Mouse (Mus musculus) retina, postnatal 1 day (tissue): ENCODE measurements around the gene Nrip3.

Experiments used
- DNase-seq: peaks from one replicate; pipeline ENCODE4 v3.0.0-alpha.2; 2012

The Nrip3 gene

GRCm38 (mm10) chr7:109767575-109768350, 14.1 kb downstream of the Nrip3 start:
- DNase-seq = no peak

GRCm38 (mm10) chr7:109764009-109764408, 17.8 kb downstream of the Nrip3 start:
- no peak for DNase-seq

DNA sequence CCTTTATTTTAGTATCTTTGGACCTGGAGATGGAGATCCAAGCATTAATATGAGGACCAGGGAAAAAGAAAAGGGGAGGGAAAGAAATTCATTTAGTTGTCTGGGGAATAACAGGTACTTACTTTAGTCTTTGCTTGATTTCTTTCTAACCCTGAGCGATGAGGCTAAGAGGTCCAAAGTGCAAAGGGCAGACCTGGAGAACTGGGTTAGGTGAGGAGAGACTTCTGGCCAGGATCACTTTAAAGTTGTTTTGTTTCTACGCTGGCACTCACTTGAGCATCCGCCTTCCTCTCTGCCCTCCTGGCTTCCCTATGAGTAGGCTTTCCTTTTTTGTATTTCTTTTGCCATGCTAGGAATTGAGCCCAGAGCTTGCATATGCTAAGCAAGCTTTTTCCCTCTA, 25.5 kb downstream of the Nrip3 start:
- no peak for DNase-seq

DNA sequence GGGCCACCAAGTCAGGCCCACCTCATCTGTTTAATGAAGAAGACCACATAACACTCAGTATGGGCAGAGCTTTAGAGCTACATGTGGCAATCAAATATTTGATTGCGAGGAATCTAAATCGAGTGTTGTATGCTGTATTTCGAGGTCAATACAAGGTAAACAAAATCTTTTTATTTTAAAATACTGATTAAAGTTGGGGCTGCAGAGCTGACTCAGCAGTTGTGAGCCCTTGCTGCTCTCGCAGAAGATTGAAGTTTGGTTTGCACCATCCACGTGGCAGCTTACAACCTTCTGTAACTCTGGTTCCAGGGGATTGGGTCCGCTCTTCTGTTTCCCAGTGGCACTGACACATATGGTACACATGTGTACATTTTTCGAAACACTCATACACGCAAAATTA, 27.8 kb downstream of the Nrip3 start:
- no peak for DNase-seq

DNA sequence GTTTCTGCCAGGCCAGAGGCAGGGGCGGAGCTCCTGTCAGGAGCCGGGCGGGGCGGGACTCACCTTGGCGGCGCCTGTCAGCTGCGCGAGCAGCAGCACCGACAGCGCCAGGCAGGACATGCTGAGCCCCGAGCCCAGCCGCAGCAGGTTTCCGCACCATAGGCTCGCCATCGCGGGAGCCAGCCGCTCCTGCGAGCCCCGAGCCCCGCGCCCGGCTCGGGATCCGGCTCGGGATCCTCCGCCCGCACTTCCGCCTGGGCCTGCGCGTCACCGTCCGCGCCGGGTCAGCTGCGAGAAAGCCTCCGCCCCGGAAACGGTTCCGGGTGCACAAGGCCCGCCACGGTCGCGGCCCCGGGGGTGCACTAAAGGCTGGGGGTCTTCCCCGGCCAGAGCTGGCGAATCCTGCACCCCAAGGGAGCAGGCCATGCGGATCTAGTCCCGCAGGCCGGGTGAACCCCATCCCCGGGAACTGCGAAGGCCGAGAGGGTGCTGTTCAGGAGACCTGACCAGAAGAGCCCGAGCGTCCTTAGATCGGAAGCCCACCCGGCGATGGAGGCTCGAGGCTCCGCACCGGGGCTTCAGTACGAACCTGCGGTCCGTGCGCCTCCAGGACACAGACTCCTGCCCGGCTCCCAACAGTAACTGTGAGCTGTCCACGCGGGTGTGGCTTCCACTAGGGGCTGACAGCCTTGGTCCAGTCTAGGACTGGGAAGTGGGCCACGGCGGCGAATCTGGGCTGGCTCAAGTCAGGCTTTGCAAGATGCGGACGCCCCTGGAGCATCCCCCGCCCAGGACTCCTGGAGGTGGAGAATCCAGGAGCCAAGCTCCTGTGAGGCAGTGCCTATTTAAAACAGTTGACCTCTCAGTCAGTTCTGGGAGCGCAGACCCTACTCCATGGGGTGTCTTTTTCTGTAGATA, 29.6 kb downstream of the Nrip3 start, which contains the start of gene Tmem9b:
Gene Tmem9b (minus strand): TSS at position 868 of the 918 bp plus-strand sequence.
- DNase-seq = peak; percentile 87

DNA sequence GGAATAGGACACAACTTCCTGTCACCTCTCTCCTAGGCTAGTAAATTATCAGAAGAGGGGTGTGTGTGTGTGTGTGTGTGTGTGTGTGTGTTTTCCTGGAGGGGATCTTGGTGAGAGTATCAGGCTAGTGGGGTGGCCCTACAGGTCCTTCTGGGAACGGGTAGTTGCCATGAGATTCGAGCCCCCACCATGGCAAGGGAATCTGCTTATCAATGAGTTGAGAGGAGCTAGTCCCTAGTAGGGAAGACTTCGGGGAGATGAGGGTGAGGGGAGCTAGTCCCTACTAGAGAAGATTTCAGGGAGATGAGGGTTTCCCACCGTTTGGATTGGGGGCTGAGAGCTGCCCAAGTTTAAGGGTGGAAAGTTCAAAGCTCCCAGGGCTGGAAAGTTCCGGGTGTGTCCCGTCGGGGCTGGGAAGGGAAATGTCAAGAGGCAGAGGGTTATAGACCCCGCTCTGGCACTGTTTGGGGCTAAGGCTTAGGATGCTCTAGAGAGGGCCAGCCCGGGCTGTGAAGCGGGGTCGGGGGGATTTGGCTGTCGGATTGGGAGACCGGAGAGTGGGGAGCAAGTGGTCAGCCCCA, 30.3 kb downstream of the Nrip3 start:
- no peak for DNase-seq

DNA sequence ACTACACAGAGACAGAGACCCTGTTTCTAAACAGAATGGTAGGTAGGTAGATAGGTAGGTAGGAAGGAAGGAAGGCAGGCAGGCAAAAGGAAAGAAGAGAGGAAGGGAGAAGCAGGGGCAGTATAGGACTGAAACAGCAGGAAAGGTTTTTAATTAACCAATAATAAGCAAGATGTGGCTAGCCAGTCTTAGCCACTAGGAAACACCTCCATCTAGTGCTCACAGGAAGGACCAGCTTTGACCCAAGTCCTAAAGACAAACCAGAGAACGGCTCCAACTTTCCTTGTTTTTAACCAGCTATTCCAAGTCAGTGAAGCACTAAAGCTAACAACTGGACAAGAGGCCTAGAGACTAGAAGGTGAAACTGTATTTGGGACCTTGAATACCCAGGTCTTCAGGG, 34.1 kb downstream of the Nrip3 start:
- DNase-seq = no peak

DNA sequence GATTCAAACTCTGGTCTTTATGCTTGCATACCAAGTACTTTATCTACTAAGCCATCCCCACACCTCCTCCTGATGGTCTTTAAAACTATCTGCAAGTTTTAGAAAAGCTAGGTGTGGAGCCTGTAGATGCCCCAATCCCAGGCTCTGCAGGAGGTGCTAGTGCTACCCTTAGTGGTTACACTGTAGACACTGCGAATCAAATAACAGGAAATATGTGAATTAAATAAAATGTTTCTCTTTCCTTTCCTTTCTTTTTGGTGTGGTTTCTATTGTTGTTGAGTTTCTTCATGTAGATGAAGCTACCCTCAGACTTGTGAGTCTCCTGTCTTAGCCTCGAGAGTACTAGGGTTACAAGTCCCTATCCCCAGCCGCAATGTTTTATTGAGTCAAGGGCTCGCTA, 40.1 kb downstream of the Nrip3 start:
- no peak for DNase-seq

- no peak for DNase-seq
Measured at GRCm38 (mm10) chr7:109741060-109741459, 40.8 kb downstream of the Nrip3 start.

DNA sequence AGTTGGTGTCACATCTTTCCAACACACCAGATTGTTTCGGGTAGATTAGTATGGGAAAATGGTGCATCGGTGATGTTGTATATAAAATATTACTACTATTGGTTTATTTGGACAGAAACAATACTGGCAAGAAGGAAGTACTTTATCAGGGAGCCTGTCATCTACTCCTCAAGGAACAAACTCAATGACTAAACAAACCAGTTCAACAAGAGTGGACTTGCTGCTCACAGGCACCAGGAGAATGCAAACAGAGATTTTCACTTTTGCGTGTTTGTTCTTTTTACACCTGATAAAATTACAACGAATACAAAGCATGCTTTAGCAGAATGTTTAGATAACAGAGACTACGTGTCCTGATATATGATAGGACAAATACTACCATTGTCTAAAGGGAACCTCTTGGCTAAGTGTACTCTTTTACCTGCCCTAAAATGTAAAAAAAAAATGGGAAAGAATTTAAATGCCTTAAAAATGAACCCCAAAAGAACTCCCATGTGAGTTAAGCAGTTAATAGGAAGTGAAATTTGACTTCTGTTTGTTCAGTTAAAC, 41.9 kb downstream of the Nrip3 start:
- DNase-seq = no peak

GRCm38 (mm10) chr7:109734806-109735205, 47.0 kb downstream of the Nrip3 start:
- DNase-seq = no peak

GRCm38 (mm10) chr7:109731626-109732025, 50.2 kb downstream of the Nrip3 start, which contains the start of gene Ascl3:
TSS of gene Ascl3 (minus strand) at chr7:109731726.
- no peak for DNase-seq

DNA sequence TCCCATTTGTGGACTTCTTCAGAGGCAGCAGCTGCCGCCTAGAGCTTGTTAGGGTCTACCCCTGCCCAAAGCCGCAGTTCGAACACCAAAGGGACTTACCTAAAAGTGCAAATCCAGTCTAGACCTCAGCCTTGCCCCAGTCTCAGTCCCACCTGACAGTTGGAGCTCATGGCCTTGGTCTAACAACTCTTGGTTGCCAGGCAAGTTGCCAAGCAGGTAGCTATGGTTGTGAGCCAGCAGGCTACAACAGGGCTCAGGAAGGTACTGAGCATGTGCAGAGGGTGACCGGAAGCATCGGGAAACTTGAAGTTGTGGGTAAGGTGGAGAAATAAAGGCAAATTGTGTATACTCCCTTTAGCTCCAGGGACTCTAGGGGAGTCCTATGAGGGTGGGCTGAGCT, 58.1 kb downstream of the Nrip3 start, which contains the start of gene BC051019:
Gene BC051019 (minus strand): TSS at position 154 of the 400 bp plus-strand sequence.
- DNase-seq = no peak

- no peak for DNase-seq
Measured at GRCm38 (mm10) chr7:109723114-109723513, 58.7 kb downstream of the Nrip3 start.

DNA sequence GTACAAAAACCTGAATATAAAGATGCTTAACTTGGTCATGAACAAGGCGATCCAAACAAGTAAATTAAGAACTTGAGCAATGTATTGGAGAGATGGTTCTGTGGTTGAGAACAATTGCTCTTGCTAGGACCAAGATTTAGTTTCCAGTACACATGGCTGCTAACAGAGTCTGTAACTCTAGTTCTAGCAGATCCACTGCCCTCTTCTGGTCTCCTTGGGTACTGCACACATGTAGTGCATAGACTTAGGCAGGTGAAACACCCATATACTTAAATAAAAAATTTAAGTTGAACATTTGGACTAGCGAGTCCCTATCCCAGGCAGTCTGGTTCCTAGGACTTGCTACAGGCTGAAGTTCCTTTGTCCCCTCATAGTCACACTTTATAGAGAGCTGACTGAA, 59.2 kb downstream of the Nrip3 start:
- DNase-seq = peak; percentile 26

- peak; percentile 50 for DNase-seq
Measured at GRCm38 (mm10) chr7:109719286-109719685, 62.5 kb downstream of the Nrip3 start.

GRCm38 (mm10) chr7:109713434-109713982, 68.3 kb downstream of the Nrip3 start:
- no peak for DNase-seq

DNA sequence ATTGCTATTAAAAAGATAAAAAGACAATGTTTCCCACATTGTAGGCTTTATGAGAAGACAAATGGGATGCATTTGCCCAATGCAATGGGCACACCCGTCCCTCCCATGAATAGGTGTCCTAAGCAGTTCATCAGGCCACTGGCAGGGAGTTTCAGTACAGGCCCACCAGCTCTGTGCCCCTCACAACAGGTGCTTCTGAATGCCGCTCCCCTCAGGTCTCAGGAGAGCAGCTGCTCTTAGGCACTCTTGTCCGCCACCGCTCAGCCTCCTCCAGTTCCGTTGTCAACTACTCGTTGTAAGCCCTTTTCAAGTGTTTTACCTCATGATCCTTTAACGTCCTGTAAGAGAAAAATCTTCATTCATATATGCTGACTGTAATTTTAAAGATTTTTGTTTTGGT, 69.6 kb downstream of the Nrip3 start:
- DNase-seq = no peak

- no peak for DNase-seq
Measured at GRCm38 (mm10) chr7:109710069-109710468, 71.8 kb downstream of the Nrip3 start.

DNA sequence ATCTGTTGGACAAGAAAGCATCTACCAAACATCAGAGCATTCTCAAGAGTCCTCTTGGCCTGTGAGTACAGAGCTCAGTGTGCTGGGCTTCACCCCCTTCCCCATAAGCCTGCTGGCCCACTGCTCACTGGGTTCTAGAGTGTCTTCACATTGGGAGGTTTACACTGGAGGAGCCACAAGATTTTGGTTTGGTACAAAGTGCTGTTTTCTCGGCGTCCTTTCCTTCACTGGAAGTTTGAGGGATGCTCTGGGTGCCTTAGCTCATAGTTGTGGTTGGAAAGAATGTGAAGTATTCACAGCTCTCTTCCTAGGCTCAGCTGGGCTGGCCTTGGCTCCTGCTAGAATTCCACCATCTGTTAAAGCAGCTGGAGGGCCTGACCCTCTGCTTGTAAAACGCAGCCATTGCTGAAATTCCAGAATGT, 72.9 kb downstream of the Nrip3 start:
- no peak for DNase-seq
